Mouse (Mus musculus): ENCODE measurements around the gene Ilkap. TPM values are rescaled to one million over a fixed set of nuclear protein-coding genes. Genes with fewer than 3 reads are reported as not detected.

Gene Ilkap
- total RNA-seq, 2 experiments from 2014 or later = 104 TPM

DNA sequence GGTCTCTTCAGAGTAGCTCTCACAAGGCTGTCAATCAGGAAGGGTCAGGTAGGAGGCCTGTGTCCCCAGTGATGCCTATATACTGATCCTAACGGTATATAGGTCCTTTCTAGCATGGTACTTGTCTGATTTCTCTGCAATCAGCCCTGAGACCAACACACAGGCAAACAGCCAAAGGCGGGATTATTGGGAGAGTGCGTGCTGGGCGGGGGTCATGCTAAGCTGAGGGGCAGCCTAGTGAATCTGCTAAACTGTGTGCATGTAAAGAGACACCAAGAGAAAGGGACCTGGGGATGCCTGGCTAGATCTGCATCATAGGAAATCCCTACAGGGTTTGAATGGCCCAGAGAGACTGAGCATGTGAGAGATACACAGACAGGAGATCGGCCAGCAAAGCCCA is 16.7 kb upstream of the Ilkap start:
- no peak for DNase-seq (ENCODE audit: low spot score in 2 of 2)

DNA sequence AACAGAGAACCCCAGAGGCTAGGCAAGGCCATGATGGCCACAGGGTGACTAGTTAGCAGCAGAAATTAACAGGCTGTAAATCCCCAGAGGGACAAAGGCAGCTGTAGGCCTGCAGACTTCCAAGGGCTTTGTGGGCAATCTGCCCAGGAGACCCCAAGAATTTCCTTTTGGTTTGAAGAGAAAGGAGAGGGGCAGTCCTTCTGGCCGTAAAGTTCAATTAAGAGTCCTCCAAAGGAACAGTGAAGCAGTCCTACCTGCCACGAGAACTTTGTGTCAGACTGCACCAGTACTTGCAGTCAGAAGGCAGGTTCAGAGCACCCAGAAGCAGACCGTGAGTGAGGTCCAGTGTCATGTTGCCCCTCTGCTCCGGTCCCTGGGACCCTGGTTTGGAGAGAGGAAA is 16.3 kb upstream of the Ilkap start:
- DNase-seq (ENCODE audit: low spot score in 2 of 2) = no peak

DNA sequence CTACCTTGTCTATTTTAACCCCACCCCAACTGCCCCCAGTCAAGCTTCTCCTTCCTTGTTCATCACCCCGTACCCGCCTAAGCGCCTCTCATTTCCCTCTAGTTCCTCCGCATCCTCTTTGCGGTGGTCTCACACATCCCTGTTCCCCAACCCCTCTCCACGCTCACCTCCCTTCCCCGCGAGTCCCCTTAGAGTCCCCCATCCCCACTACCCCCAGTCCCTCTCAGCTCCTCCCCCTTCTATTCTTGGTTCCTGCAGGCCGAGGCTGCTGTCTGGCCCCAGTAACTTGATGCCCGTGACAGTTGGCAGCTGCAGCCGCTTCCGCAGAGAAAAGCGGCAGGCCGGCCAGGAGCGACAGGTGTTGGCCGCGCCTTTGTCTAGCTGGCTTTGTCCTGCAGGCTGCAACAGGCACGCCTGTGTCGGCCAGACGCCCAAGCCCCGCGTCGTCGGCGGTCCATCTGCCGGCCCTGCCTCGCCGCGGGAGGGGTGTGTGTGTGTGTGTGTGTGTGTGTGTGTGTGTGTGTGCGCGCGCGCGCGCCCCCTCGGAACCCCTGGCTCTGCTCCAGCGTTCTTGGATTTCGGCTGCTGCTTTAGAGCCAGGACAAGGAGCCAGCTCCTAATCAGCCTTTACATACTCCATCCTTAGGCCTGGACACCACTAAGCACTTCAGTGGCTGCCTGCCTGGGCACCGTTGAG is 15.4 kb upstream of the Ilkap start, which contains the start of gene Hes6:
Gene Hes6, minus strand, starts transcription at position 141 of the 697 bp plus-strand sequence.
- DNase-seq (ENCODE audit: low spot score in 2 of 2) = peak; percentile 43 to 55

DNA sequence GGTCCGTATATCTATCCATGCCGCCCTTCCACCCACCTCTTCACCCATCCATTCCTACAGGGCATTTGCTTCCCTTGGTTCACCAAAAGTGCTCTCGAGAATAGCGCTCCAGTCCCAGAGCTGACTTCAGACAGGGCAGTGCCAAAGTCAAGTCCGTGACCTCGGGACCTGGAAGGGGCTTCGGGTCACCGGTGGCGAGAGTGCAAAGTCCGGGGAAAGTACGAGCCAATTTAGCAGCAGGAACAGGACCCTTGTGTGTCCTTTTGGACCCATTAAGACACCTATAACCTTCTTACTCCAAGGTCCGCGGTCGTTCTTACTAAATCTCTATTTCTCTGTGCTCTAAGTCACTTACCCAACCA is 14.9 kb upstream of the Ilkap start:
- no peak for DNase-seq (ENCODE audit: low spot score in 2 of 2)

DNA sequence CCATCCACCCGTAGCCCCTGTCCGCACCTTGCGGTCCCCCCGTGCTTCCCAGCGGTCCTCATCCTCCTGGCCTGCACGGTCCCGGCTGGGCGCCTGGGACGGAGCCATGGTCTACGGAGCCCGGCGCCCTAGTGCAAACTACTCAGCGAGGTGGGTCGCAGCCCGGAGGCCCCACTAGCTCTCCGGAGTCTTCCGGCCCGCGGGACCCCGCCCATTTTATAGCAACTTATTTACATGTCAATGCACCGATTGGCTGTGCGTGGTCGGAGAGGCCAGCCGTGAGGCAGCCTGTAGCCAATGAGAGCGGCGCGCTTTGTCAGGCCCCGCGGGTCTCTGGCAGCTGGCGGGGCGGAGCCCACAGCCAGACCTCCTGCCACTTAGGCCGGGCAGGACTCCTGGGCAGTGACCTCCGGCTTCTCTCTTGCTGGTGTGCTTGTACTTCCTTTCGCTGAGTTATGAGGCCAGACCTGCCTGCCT is 14.5 kb upstream of the Ilkap start:
- DNase-seq (ENCODE audit: low spot score in 2 of 2) = peak; percentile 74 to 92

DNA sequence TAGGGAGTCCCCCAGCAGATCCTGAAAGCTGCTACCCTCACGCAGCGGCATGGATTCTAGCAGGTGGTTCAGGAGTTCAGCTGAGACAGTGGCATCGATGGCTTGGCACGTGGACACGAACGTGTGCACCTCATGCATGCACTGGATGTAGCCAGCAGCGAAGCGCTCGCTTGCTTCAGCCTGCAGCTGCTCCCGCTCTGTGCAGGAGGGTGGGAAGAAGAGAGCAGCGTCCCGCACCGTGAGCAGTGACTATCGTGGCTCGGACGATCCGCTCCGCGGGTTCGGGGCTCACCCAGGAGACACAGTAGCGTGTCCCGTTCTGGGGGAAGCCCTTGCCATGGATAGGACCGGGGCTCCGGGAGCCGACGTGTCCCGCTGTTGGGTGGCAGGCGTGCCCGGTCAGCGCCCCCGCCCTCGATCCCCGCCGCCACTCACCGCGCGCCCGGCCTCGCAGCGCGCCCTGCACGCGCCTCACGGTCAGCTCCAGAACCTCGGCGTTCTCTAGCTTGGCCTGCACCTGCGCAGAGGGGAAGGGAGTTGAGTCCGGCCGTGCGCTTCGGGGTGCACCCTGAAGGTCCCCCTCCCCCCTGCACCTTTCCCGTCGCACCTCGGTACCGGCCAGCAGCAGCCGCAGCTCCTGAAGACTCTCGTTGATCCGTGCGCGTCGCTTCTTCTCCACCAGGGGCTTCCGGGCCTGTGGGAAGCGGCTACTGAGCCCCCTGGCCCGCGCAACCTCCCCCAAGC is 13.8 kb upstream of the Ilkap start:
- DNase-seq (ENCODE audit: low spot score in 2 of 2) = no peak

DNA sequence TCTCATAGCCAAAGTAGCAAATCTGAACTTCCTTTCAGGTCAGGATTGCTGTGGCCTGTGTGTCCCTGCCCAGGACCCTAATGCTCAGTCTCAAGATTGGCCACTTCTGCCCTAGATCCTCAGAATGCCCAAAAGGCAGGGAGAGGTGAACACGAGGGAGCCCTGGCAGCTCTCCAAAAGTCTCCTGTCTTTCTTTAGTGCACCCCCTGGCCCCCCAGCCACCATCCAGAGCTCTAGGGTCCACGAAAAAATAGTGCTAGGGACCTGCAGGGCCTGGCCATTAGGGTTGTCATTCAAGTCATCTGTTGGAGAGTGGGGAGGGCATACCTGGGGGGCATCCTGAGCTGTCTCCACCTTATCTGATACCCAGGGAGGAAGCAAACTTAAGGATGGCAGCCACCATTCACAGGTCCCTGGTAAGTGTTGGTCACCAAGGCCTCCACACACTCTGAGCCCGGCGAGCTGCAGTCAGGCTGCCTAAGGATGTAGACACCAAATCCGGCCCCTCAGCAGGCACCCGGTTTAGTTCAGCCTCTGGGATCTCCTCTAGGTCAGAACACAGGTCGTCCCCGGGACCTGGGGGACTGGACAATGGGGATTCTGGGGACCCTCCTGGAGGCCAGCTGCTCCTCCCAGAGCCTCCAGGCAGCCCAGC is 13.1 kb upstream of the Ilkap start:
- no peak for DNase-seq (ENCODE audit: low spot score in 2 of 2)

DNA sequence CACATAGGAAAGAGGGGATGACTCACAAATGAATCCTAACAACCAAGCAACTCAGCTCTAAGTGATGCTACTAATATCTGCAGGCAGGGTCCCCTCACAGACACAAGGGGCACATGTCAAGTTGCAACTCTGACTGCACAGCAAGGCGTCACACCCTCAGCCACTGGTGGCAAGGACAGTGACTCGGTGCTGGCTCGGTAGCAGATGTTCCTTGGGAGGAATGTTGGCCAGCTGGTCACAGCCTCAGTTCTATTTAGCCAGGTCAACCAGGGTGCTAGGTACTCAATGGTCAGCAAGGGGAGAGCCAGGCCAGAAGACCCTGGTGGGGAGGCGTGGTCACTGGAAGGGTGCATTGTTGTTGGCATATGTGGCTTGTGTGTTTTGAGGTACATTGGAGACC is 9.2 kb upstream of the Ilkap start:
- no peak for DNase-seq (ENCODE audit: low spot score in 2 of 2)

DNA sequence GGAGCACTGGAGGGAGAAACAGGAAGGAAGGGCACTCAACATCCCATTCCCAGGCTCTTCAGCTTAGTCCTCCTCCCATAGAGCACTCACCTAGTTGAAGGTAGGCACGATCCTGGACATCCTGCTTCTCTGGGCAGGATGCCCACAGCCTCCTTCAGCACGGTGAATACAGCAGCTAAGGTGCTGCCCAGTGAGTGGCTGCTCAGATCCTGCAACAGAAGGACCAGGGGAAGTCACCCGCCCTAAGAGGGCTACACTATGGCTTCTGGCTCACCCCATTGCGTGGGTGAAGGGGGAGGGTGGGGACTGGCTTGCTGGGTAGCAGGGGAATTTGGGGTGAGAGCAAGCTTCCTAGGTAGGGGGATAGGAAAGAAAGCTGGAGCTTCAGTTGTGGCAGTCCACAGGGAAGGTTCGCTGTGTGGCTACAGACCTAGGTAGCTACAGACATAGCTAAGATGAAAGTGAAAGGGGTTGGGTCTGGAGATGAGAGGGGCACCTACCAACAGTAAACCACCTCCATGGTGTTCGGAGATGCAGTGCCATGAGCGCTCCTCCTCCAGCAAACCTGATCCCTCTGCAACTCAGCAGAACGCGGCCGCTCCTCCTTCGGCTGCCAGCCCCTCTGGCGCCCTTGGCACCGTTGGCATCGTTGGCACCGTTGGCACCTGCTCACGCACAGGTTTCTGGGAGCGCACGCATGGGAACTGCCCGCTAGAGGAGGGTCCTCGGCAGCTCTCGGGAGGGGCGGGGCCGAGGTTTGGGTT is 7.0 kb upstream of the Ilkap start:
- DNase-seq (ENCODE audit: low spot score in 2 of 2) = no peak

DNA sequence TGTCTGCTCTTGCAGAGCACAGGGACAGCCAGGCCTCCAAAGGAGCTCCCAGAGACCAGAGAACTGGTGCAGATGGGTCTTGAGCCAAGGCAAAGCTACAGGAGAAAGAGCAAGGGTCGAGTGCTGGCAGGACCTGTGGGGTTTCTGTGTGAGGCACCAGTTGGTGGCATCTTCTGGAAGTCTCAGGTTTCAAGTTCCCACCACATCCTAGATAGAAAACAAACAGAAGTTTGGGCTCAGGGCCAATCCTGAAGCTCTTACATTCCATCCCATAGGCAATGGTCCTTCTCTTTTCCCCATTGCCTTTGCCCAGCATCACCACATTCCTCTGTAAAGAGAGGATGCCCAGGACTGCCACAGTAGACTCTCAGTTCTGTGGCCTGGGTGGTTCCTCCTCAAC is 6.4 kb upstream of the Ilkap start:
- no peak for DNase-seq (ENCODE audit: low spot score in 2 of 2)

DNA sequence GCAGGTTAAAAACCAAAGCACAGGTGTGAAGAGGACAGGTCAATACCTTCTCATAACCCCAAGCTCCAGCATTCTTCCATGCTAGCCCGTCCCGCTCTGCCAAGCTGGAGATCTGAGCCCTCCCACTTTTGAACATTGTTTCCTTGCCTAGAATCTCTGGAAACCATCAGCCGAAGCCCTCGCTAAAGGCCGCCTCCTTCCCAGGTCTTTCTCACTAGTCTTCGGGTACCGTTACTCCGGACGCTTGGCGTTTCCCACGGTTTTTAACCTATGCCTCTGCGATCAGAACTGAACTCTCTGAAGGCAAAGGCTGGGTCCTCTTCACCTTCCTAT is 722 bp downstream of the Ilkap start:
- no peak for DNase-seq (ENCODE audit: low spot score in 2 of 2)

DNA sequence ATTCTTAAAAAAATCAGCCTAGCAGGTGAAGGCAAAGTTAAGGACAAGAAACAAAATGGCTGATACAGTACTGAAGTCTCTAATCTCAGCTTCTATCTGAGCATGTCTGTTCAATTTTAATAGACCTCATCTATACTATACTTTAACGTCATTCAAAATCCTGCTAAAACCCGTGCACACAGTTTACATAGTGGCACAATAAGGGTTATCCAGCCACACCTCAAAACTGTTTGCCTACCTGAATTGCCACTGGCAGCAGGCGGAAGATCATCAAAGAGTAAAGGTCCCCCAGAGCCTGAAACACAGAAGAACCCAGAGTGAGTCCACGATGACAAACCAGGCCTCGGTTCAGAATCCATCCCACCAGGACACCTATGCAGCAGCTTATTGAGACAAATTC is 8.2 kb downstream of the Ilkap start:
- no peak for DNase-seq (ENCODE audit: low spot score in 2 of 2)

DNA sequence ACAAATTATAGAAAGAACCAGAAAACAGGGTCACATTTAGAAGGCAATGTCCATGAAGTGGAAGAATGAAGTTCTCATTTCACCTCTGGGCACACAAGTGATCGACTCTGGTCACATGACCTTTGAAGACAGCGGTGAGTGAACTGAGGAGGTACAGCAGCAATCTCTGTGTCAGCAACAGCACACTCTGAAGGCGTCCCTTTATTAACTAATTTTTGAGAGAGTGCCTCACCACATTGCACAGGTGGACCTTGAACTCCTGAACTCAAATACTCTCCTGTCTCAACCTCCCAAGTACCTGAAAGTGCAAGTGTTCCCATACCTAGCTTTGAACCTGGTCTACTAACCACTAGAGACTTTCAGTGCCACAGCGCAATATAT is 17.5 kb downstream of the Ilkap start:
- no peak for DNase-seq (ENCODE audit: low spot score in 2 of 2)

DNA sequence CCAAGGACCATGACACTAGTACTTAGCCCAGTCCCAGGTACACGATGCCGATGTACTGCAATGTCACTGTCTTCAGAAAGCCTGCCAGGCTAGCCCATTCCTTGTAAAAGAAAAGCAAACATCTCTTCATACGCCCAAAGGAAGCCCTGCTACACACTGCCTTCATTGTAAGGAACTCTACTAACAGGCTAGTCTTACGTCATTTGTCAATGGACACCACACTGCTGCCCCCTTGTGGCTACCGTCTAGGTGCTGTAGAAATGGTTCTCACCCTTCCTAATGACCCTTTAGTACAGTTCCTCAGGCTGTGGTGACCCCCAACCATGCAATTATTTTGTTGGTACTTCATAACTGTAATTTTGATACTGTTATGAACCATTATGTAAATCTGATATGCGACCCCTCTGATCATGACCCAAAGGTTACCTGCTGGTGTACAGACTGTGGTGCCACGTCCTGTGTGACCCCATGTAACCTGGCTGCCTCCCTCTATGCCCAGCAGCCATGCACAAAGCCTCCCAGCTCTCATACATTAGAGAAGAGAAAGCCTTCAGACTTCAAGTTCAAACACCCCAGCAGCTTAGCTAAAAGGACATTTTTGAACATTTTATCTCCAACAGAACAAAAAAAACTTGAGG is 18.0 kb downstream of the Ilkap start:
- DNase-seq (ENCODE audit: low spot score in 2 of 2) = peak; percentile 31 to 51

DNA sequence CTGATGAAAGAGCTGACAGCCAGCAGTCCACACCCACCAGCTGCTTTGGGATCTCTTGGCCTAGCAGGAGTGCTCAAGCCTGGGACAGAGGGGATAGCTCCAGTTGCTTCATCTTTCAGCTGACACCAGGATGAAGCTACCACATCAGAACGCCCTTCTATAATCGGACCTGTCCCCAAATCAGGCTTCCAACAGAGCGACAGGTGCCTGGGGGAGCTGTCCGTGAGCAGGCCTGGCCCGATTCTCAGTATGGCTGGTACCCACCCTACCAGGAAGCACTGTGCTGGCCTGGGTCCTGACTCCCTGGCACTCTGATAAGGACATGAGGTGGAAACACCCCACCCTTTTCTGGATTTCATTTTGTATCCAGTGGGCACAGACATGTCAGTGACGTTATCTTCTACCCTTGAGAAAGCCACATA is 25.2 kb downstream of the Ilkap start:
- no peak for DNase-seq (ENCODE audit: low spot score in 2 of 2)

DNA sequence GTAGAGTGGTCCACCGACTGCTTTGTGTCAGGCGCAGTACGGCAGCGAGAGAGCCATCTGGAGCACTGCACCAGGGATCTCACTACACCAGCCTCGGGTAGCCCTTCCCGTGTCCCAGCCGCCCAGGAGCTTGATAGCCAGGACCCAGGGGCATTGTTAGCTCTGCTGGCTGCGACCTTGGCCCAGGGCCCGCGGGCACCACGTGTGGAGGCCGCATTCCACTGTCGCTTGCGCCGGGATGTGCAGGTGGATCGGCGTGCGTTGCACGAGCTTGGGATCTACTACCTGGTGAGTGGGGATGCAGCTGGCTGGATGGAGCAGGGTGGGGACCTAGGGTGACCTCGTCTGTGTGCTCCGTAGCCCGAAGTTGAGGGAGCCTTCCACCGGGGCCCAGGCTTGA is 28.6 kb downstream of the Ilkap start:
- no peak for DNase-seq (ENCODE audit: low spot score in 2 of 2)

DNA sequence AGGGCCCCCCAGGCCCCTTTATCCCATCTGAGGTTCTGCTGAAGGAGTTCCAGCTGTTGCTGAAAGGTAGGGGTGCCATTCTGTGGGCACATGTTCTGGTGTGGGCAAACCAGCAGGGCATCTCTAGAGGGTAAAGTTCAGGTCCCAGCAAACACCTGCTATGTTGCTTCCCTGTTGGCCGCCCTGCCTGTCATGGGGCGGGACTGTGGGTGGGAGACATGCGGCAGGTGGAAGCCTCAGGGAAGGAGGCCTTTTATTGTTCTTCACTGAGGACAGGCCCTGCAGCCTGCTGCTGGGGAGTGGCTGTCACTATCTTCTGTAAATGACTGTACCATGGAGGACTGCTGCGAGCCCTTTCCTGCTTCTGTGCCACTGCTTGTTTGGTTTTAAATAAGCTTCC is 29.2 kb downstream of the Ilkap start:
- no peak for DNase-seq (ENCODE audit: low spot score in 2 of 2)

DNA sequence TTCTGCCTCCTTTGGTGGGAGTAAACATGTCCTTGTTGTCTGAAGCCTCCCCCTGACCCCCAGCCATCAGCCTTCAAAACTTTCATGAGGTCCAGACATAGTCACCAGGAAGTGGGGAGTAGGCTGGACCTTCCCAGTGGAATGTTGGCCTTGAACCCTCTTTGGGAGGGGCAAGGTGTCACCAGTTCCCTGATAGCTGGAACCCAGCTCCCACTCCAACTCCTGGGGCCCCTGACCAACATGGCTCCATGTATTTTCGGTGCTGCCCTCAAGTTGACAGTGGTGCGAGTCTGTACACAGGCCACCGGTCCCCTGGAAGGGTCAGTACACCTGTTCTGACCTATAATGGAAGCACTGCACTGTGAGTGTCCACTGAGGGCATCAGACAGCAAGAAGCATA is 31.3 kb downstream of the Ilkap start:
- DNase-seq (ENCODE audit: low spot score in 2 of 2) = no peak

DNA sequence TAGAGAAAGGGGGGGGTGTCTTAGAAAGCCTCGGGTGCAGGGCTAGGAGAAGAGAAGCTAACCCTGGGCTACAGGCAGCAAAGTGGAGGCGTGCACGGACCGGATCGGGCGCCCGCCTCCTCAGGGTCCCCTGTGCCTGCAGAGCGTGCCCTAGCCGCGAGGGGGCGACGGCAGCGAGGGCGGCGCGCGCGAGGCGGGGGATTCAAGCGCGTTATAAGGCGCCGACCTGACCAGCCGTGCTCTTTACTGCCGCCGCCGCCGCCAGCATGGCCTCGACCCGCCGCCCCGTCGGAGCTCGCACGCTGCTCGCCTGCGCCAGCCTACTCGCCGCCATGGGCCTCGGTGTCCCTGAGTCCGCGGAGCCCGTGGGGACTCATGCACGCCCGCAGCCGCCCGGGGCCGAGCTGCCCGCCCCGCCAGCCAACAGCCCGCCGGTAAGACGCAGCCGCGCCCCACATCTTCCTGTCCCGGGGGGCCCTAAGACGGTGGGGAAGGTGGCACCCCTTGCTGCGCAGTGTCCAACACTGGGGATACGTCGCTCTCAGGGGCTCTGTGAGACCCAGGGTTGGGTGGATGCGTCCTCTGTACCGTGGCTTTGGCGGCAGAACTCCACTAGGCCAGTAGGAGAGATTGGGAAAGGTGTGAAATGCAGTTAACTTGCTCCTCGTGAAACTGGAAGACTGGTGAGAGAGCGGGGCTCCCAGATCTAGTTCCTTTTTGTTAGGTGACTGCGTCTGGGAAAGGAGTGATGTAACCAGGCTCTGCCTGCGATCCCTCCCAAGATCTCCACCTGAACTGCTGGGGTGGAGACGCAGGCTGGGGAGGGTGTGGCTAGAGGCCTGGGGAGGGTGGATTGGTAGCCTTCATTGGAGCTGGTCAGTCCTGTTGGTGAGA is 32.2 kb downstream of the Ilkap start, which contains the start of gene Erfe:
Gene Erfe, plus strand, starts transcription at position 216 of the 894 bp plus-strand sequence.
- DNase-seq (ENCODE audit: low spot score in 2 of 2) = peak; percentile 45 to 59

DNA sequence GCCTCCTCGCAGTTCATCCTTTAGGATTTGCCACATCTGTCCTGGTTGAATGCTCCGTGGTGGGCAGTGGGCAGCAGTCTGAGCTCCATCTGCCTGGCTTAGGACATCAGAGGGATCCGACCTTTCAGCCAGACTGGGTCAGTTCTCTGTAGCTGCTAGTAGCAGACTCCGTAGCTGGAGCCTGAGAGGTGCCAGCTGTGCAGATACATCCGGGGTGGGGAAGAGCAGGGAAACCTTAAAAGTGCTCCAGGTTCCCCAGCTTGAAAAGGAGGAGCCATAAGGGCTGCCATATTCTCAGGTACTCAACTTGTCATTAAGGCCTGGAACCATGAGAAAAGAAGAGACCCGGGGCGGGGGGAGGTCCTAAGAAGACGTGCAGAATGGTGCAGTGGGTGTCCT is 32.8 kb downstream of the Ilkap start:
- DNase-seq (ENCODE audit: low spot score in 2 of 2) = no peak
